Mouse (Mus musculus) hindbrain, embryonic 11.5 days (tissue): ENCODE measurements around the gene Mogat1. TPM values are rescaled to one million over a fixed set of nuclear protein-coding genes. Genes with fewer than 3 reads are reported as not detected.

ENCODE experiments used
- ATAC-seq: fragments of 200-750 bp; cut with Nextera tagmentation; 2 replicates; pipeline ENCODE4 v1.8.0; 2017; ENCODE audit warnings: mild to moderate bottlenecking, moderate TSS enrichment, moderate library complexity; ENCODE audit not compliant: low FRiP score
- DNase-seq: peaks from one replicate; pipeline ENCODE4 v3.0.0-alpha.2; 2015; ENCODE audit warnings: low spot score
- H3K27ac ChIP-seq: fragments of 300-500 bp; sonication (generic); 2 replicates; pipeline ENCODE4 v1.5.1; 2014; ENCODE audit warnings: mild to moderate bottlenecking, low read depth, low read length
- H3K27me3 ChIP-seq: fragments of 300-500 bp; sonication (generic); 2 replicates; pipeline ENCODE4 v1.6.1; 2014; ENCODE audit warnings: mild to moderate bottlenecking, low read length, moderate library complexity, mixed read lengths; ENCODE audit not compliant: control insufficient read depth, insufficient read depth
- H3K36me3 ChIP-seq: fragments of 300-500 bp; sonication (generic); 2 replicates; pipeline ENCODE4 v1.6.1; 2014; ENCODE audit warnings: mild to moderate bottlenecking, low read length, moderate library complexity, mixed read lengths; ENCODE audit not compliant: control insufficient read depth, insufficient read depth
- H3K4me1 ChIP-seq: fragments of 300-500 bp; sonication (generic); replicated peaks from 2 replicates; pipeline ENCODE4 v1.6.1; 2014; ENCODE audit warnings: low read length, mixed read lengths; ENCODE audit not compliant: control insufficient read depth, insufficient read depth
- H3K4me2 ChIP-seq: fragments of 300-500 bp; sonication (generic); replicated peaks from 2 replicates; pipeline ENCODE4 v1.6.1; 2014; ENCODE audit warnings: mild to moderate bottlenecking, low read depth, low read length
- H3K4me3 ChIP-seq: fragments of 300-500 bp; sonication (generic); 2 replicates; pipeline ENCODE4 v1.5.1; 2014; ENCODE audit warnings: low read depth, low read length
- H3K9ac ChIP-seq: fragments of 300-500 bp; sonication (generic); 2 replicates; pipeline ENCODE4 v1.6.1; 2014; ENCODE audit warnings: low read depth, low read length
- H3K9me3 ChIP-seq: fragments of 300-500 bp; sonication (generic); 2 replicates; pipeline ENCODE4 v1.6.1; 2016; ENCODE audit warnings: low read length; ENCODE audit not compliant: control insufficient read depth
- WGBS: fragments of 180-500 bp; shearing (Covaris S2); extraction: QIAGEN DNeasy Blood & Tissue Kit; methylation state at CpG from one replicate; pipeline ENCODE4 v1.1.7; 2014; 5-methylcytosine and 5-hydroxymethylcytosine counted together
- polyA plus RNA-seq: library from polyadenylated mRNA; unstranded; fragments of >200 nt; fragmentation: Nextera tagmentation; extraction: Ambion mirVana; gene quantifications from 2 replicates; pipeline ENCODE4 v1.2.1, GENCODE M21; 2014

The Mogat1 gene
- polyA plus RNA-seq, 1 experiment from 2014 or later: 0.59 TPM

- H3K27me3 ChIP-seq: no peaks in the 10 kb centered on the region
- no peak overlapping the region for H3K9ac ChIP-seq
- no peaks in the 10 kb centered on the region for H3K4me1 ChIP-seq
- H3K4me3 ChIP-seq: no peak overlapping the region
- H3K27ac ChIP-seq: no peak overlapping the region
- no peaks in the 10 kb centered on the region for H3K36me3 ChIP-seq
- H3K4me2 ChIP-seq: no peak overlapping the region
- ATAC-seq: no peak
- WGBS: 86% methylated on average over 9 of the region's 9 CpGs
- no peak for DNase-seq
- H3K9me3 ChIP-seq: no peaks in the 10 kb centered on the region
These were observed 35.5 kb downstream of the Mogat1 start for GRCm38 (mm10) chr1:78546258-78546657.

GRCm38 (mm10) chr1:78548961-78549360 is 38.2 kb downstream of the Mogat1 start:
- DNase-seq: no peak
- no peaks in the 10 kb centered on the region for H3K27me3 ChIP-seq
- no peak overlapping the region for H3K4me3 ChIP-seq
- H3K27ac ChIP-seq: no peak overlapping the region
- H3K4me2 ChIP-seq: no peak overlapping the region
- no peaks in the 10 kb centered on the region for H3K4me1 ChIP-seq
- WGBS: 45% methylated on average over 6 of the region's 6 CpGs
- H3K9me3 ChIP-seq: no peaks in the 10 kb centered on the region
- no peak for ATAC-seq
- no peak overlapping the region for H3K9ac ChIP-seq
- no peaks in the 10 kb centered on the region for H3K36me3 ChIP-seq

GRCm38 (mm10) chr1:78554012-78554666 is 43.3 kb downstream of the Mogat1 start:
- Histone ChIP-seq H3K4me3 (no peak overlapping the region), H3K4me1 (no peaks in the 10 kb centered on the region), H3K36me3 (no peaks in the 10 kb centered on the region), H3K27ac (no peak overlapping the region), H3K9me3 (no peaks in the 10 kb centered on the region), H3K4me2 (no peak overlapping the region), H3K27me3 (no peaks in the 10 kb centered on the region), H3K9ac (no peak overlapping the region)
- 83% methylated on average over 8 of the region's 8 CpGs for WGBS
- DNase-seq: no peak
- ATAC-seq: no peak

GRCm38 (mm10) chr1:78566963-78567362 is 56.2 kb downstream of the Mogat1 start:
- Histone ChIP-seq H3K27me3 (no peaks in the 10 kb centered on the region), H3K4me1 (no peaks in the 10 kb centered on the region), H3K4me3 (no peak overlapping the region), H3K9ac (no peak overlapping the region), H3K27ac (no peak overlapping the region), H3K9me3 (no peaks in the 10 kb centered on the region), H3K36me3 (no peaks in the 10 kb centered on the region), H3K4me2 (no peak overlapping the region)
- whole genome bisulfite sequencing: 67% methylated on average over 2 of the region's 2 CpGs
- ATAC-seq (no peak), DNase-seq (no peak)

DNA sequence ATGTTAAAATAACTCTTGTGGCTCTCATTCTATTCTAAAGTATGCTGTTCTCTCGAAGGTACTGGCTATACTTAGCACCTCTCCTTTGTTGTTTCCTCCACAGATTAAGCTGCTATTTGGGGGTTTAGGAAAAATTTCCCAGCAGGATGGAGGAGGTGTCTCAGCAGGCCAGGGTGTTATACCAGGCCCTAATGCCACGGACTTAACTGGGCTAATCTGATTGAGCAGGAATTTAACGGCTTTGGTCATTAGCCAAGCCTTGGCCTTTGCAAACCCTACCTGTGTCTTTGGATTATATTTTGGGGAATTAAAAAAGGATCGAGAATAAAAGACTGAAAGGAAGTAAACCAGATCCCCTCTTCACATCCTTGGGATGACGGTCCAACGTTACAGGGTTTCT is 56.6 kb downstream of the Mogat1 start:
- DNase-seq (no peak), ATAC-seq (no peak)
- Histone ChIP-seq H3K9ac (no peak overlapping the region), H3K9me3 (no peaks in the 10 kb centered on the region), H3K4me2 (no peak overlapping the region), H3K27me3 (no peaks in the 10 kb centered on the region), H3K4me1 (no peaks in the 10 kb centered on the region), H3K4me3 (no peak overlapping the region), H3K27ac (no peak overlapping the region), H3K36me3 (no peaks in the 10 kb centered on the region)
- 37% methylated on average over 6 of the region's 6 CpGs for WGBS

DNA sequence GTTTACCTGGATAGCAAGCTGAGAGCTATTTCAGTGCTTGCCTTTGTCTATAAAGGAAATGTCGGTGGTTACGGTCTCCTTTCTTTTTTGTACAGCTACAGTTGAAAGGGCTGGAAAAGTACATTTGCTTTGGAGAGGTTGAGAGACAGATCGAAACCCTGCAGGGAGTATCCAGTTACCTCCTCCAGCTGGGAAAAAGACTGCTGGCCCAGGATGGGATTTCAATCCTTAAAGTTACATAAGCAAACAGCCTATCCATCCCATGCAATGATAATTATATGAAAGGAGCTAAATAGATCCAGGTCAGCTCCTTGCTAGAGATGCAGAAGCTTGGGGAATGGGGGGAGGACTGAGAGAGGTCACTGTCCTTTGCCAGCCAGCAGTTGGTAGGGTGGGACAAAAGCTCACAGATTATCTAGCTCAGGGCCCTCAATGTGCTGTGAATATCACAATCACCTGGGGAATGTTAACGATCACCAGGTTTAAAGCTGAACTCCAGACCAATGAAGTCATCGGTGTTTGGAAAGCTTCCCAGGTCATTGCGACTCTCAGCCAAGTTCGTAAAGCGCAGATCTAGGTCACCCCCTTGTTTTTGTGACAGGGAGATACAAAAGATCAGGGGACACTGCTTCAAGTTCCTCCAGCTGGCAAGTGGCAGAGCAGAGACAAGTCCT is 57.2 kb downstream of the Mogat1 start:
- Histone ChIP-seq H3K36me3 (no peaks in the 10 kb centered on the region), H3K9me3 (no peaks in the 10 kb centered on the region), H3K4me2 (no peak overlapping the region), H3K27ac (no peak overlapping the region), H3K9ac (no peak overlapping the region), H3K4me3 (no peak overlapping the region), H3K4me1 (no peaks in the 10 kb centered on the region), H3K27me3 (no peaks in the 10 kb centered on the region)
- WGBS: 47% methylated on average over 8 of the region's 8 CpGs
- no peak for ATAC-seq
- DNase-seq: peak; percentile 22

GRCm38 (mm10) chr1:78569617-78570016 is 58.8 kb downstream of the Mogat1 start:
- Histone ChIP-seq H3K27me3 (no peaks in the 10 kb centered on the region), H3K36me3 (no peaks in the 10 kb centered on the region), H3K27ac (no peak overlapping the region), H3K4me2 (no peak overlapping the region), H3K9ac (no peak overlapping the region), H3K4me3 (no peak overlapping the region), H3K4me1 (no peaks in the 10 kb centered on the region), H3K9me3 (no peaks in the 10 kb centered on the region)
- no peak for ATAC-seq
- no peak for DNase-seq
- WGBS: 85% methylated on average over 5 of the region's 5 CpGs

GRCm38 (mm10) chr1:78585080-78585479 is 74.3 kb downstream of the Mogat1 start:
- Histone ChIP-seq H3K36me3 (no peaks in the 10 kb centered on the region), H3K27ac (no peak overlapping the region), H3K4me2 (no peak overlapping the region), H3K27me3 (no peaks in the 10 kb centered on the region), H3K9ac (no peak overlapping the region), H3K4me3 (no peak overlapping the region), H3K4me1 (no peaks in the 10 kb centered on the region), H3K9me3 (no peaks in the 10 kb centered on the region)
- DNase-seq (no peak), ATAC-seq (no peak)
- 86% methylated on average over 2 of the region's 2 CpGs for WGBS

DNA sequence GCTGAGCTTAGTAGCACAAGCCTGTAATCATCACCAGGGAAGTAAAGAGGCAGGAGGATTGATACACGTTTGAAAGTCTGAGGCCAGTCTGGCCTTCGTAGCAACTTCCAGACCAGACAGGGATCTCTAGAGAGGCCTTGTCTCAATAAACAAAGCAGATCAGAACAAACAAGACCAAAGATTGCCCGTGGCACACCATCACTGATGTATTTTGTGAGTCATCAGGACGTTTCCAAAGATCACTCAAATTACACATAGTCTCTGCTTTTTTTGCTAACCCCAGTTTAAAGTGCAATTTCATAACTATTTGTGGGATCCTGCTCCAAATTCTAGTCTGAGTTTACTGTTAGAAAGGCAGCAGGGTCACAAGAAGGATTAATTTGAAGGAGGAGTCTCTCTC is 76.2 kb downstream of the Mogat1 start:
- Histone ChIP-seq H3K4me2 (no peak overlapping the region), H3K4me3 (no peak overlapping the region), H3K9me3 (no peaks in the 10 kb centered on the region), H3K27me3 (no peaks in the 10 kb centered on the region), H3K36me3 (no peaks in the 10 kb centered on the region), H3K4me1 (no peaks in the 10 kb centered on the region), H3K27ac (no peak overlapping the region), H3K9ac (no peak overlapping the region)
- WGBS: 60% methylated on average over 4 of the region's 4 CpGs
- ATAC-seq (no peak), DNase-seq (no peak)
